Mouse (Mus musculus): ENCODE measurements around the gene Syne2. TPM values are rescaled to one million over a fixed set of nuclear protein-coding genes. Genes with fewer than 3 reads are reported as not detected.
A peak's percentile ranks its signal among the peaks of the same experiment; 100 is the strongest.

Syne2 gene
- polyA plus RNA-seq, 1 experiment from 2014 or later = 69.4 TPM

- WGBS = 91% methylated on average over 2 of the region's 2 CpGs
- no peak overlapping the region for H3K27ac ChIP-seq
- H3K4me2 ChIP-seq (replicated peaks) = no peak overlapping the region
- no peaks in the 10 kb centered on the region for H3K27me3 ChIP-seq (replicated peaks)
- no peak overlapping the region for H3K9ac ChIP-seq
- no peak overlapping the region for H3K4me3 ChIP-seq
- 0 out of 2 replicates have a peak, but pooled peaks cover 5% of the 10 kb centered on the region for H3K4me1 ChIP-seq
- peaks cover 42% of the 10 kb centered on the region for H3K36me3 ChIP-seq
- no peak for ATAC-seq (ENCODE audit: low FRiP score, low read depth)
- H3K9me3 ChIP-seq = no peaks in the 10 kb centered on the region
These were observed 100.5 kb downstream of the Syne2 start for GRCm38 (mm10) chr12:75918415-75918814.

- peaks cover 42% of the 10 kb centered on the region for H3K36me3 ChIP-seq
These were observed 101.0 kb downstream of the Syne2 start for GRCm38 (mm10) chr12:75918914-75919313.

GRCm38 (mm10) chr12:75922900-75923299 lies 105.0 kb downstream of the Syne2 start:
- 29% methylated on average over 11 of the region's 11 CpGs for WGBS
- ATAC-seq (ENCODE audit: low FRiP score, low read depth) = peak; percentile 71; the same call in 1 of the 2 replicates

More at GRCm38 (mm10) chr12:75918914-75919313, 101.0 kb downstream of the Syne2 start:
- H3K9me3 ChIP-seq = no peaks in the 10 kb centered on the region
- H3K4me2 ChIP-seq (replicated peaks) = no peak overlapping the region
- 0 out of 2 replicates have a peak, but pooled peaks cover 5% of the 10 kb centered on the region for H3K4me1 ChIP-seq
- H3K27me3 ChIP-seq (replicated peaks) = no peaks in the 10 kb centered on the region
- ATAC-seq (ENCODE audit: low FRiP score, low read depth) = no peak
- no peak overlapping the region for H3K27ac ChIP-seq
- no peak overlapping the region for H3K4me3 ChIP-seq
- H3K9ac ChIP-seq = no peak overlapping the region
- WGBS = 68% methylated on average over 6 of the region's 6 CpGs

GRCm38 (mm10) chr12:75924852-75925251 lies 106.9 kb downstream of the Syne2 start:
- Histone ChIP-seq H3K36me3 (peaks cover 66% of the 10 kb centered on the region), H3K9me3 (no peaks in the 10 kb centered on the region), H3K27ac (no peak overlapping the region), H3K9ac (no peak overlapping the region), H3K4me2 (replicated peaks) (no peak overlapping the region), H3K4me3 (no peak overlapping the region), H3K27me3 (replicated peaks) (no peaks in the 10 kb centered on the region), H3K4me1 (0 out of 2 replicates have a peak, but pooled peaks cover 5% of the 10 kb centered on the region)
- ATAC-seq (ENCODE audit: low FRiP score, low read depth) = no peak
- WGBS = 94% methylated on average over 11 of the region's 11 CpGs

More at GRCm38 (mm10) chr12:75922900-75923299, 105.0 kb downstream of the Syne2 start:
- H3K27ac ChIP-seq = no peak overlapping the region
- no peak overlapping the region for H3K9ac ChIP-seq
- H3K4me2 ChIP-seq (replicated peaks) = no peak overlapping the region
- H3K9me3 ChIP-seq = no peaks in the 10 kb centered on the region
- no peaks in the 10 kb centered on the region for H3K27me3 ChIP-seq (replicated peaks)
- H3K4me1 ChIP-seq = 0 out of 2 replicates have a peak, but pooled peaks cover 5% of the 10 kb centered on the region
- H3K36me3 ChIP-seq = peaks cover 60% of the 10 kb centered on the region
- no peak overlapping the region for H3K4me3 ChIP-seq

- Histone ChIP-seq H3K9ac (no peak overlapping the region), H3K4me3 (no peak overlapping the region), H3K9me3 (no peaks in the 10 kb centered on the region), H3K4me1 (0 out of 2 replicates have a peak, but pooled peaks cover 5% of the 10 kb centered on the region), H3K4me2 (replicated peaks) (no peak overlapping the region), H3K36me3 (peaks cover 79% of the 10 kb centered on the region), H3K27ac (no peak overlapping the region), H3K27me3 (replicated peaks) (no peaks in the 10 kb centered on the region)
- WGBS = 77% methylated on average over 1 of the region's 1 CpGs
- ATAC-seq (ENCODE audit: low FRiP score, low read depth) = no peak
These were observed 109.7 kb downstream of the Syne2 start for GRCm38 (mm10) chr12:75927596-75927995.

GRCm38 (mm10) chr12:75933561-75933960 lies 115.6 kb downstream of the Syne2 start:
- no peak overlapping the region for H3K9ac ChIP-seq
- no peaks in the 10 kb centered on the region for H3K4me1 ChIP-seq
- ATAC-seq (ENCODE audit: low FRiP score, low read depth) = no peak
- H3K27ac ChIP-seq = no peak overlapping the region
- no peaks in the 10 kb centered on the region for H3K27me3 ChIP-seq (replicated peaks)
- H3K4me3 ChIP-seq = no peak overlapping the region
- 85% methylated on average over 4 of the region's 4 CpGs for WGBS
- H3K36me3 ChIP-seq = peaks cover 67% of the 10 kb centered on the region
- H3K9me3 ChIP-seq = no peaks in the 10 kb centered on the region
- no peak overlapping the region for H3K4me2 ChIP-seq (replicated peaks)

- Histone ChIP-seq H3K36me3 (peaks cover 58% of the 10 kb centered on the region), H3K27ac (no peak overlapping the region), H3K9ac (no peak overlapping the region), H3K4me2 (replicated peaks) (no peak overlapping the region), H3K4me1 (no peaks in the 10 kb centered on the region), H3K9me3 (no peaks in the 10 kb centered on the region), H3K27me3 (replicated peaks) (no peaks in the 10 kb centered on the region), H3K4me3 (no peak overlapping the region)
- 64% methylated on average over 5 of the region's 5 CpGs for WGBS
- ATAC-seq (ENCODE audit: low FRiP score, low read depth) = no peak
These were observed 133.4 kb downstream of the Syne2 start for GRCm38 (mm10) chr12:75951328-75951727.

GRCm38 (mm10) chr12:75952011-75952410 lies 134.1 kb downstream of the Syne2 start:
- Histone ChIP-seq H3K4me1 (no peaks in the 10 kb centered on the region), H3K27me3 (replicated peaks) (no peaks in the 10 kb centered on the region), H3K4me3 (no peak overlapping the region), H3K9me3 (no peaks in the 10 kb centered on the region), H3K9ac (no peak overlapping the region), H3K4me2 (replicated peaks) (no peak overlapping the region), H3K36me3 (peaks cover 57% of the 10 kb centered on the region), H3K27ac (no peak overlapping the region)
- no peak for ATAC-seq (ENCODE audit: low FRiP score, low read depth)
- WGBS = 93% methylated on average over 1 of the region's 1 CpGs

GRCm38 (mm10) chr12:75966441-75967195 lies 148.7 kb downstream of the Syne2 start:
- WGBS = 95% methylated on average over 24 of the region's 24 CpGs
- Histone ChIP-seq H3K9ac (no peak overlapping the region), H3K36me3 (peaks cover 65% of the 10 kb centered on the region), H3K4me1 (no peaks in the 10 kb centered on the region), H3K9me3 (no peaks in the 10 kb centered on the region), H3K4me2 (replicated peaks) (no peak overlapping the region), H3K27me3 (replicated peaks) (no peaks in the 10 kb centered on the region), H3K27ac (no peak overlapping the region), H3K4me3 (no peak overlapping the region)
- no peak for ATAC-seq (ENCODE audit: low FRiP score, low read depth)

- H3K36me3 ChIP-seq = peaks cover 41% of the 10 kb centered on the region
These were observed 161.1 kb downstream of the Syne2 start for GRCm38 (mm10) chr12:75979079-75979478.

GRCm38 (mm10) chr12:75983336-75983735 lies 165.4 kb downstream of the Syne2 start:
- no peaks in the 10 kb centered on the region for H3K9me3 ChIP-seq
- H3K9ac ChIP-seq = no peak overlapping the region
- 82% methylated on average over 8 of the region's 8 CpGs for WGBS
- no peak overlapping the region for H3K4me3 ChIP-seq
- H3K36me3 ChIP-seq = peaks cover 51% of the 10 kb centered on the region
- H3K4me2 ChIP-seq (replicated peaks) = no peak overlapping the region
- H3K27ac ChIP-seq = no peak overlapping the region
- no peak for ATAC-seq (ENCODE audit: low FRiP score, low read depth)
- H3K4me1 ChIP-seq = no peaks in the 10 kb centered on the region
- no peaks in the 10 kb centered on the region for H3K27me3 ChIP-seq (replicated peaks)

More at GRCm38 (mm10) chr12:75979079-75979478, 161.1 kb downstream of the Syne2 start:
- no peak overlapping the region for H3K27ac ChIP-seq
- 95% methylated on average over 5 of the region's 5 CpGs for WGBS
- no peaks in the 10 kb centered on the region for H3K9me3 ChIP-seq
- ATAC-seq (ENCODE audit: low FRiP score, low read depth) = no peak
- H3K4me2 ChIP-seq (replicated peaks) = no peak overlapping the region
- no peaks in the 10 kb centered on the region for H3K4me1 ChIP-seq
- no peaks in the 10 kb centered on the region for H3K27me3 ChIP-seq (replicated peaks)
- no peak overlapping the region for H3K9ac ChIP-seq
- no peak overlapping the region for H3K4me3 ChIP-seq

GRCm38 (mm10) chr12:75992226-75992858 lies 174.4 kb downstream of the Syne2 start:
- no peak overlapping the region for H3K9ac ChIP-seq
- 86% methylated on average over 10 of the region's 10 CpGs for WGBS
- no peak for ATAC-seq (ENCODE audit: low FRiP score, low read depth)
- no peak overlapping the region for H3K27ac ChIP-seq
- H3K4me2 ChIP-seq (replicated peaks) = no peak overlapping the region
- H3K27me3 ChIP-seq (replicated peaks) = no peaks in the 10 kb centered on the region
- no peaks in the 10 kb centered on the region for H3K9me3 ChIP-seq
- H3K36me3 ChIP-seq = peaks cover 53% of the 10 kb centered on the region
- H3K4me3 ChIP-seq = no peak overlapping the region
- no peaks in the 10 kb centered on the region for H3K4me1 ChIP-seq
